Mouse (Mus musculus): ENCODE measurements at regions not wholly inside any gene's neighbourhood (a gene's known extent, or its start where the extent isn't known, plus 50 kb on each side); places are given as distances from the start of the nearest gene placed in this dataset.

GRCm38 (mm10) chr4:71230497-71230872 is 527.3 kb downstream of the Gm11232 start:
- no peaks in the 10 kb centered on the region for H3K27me3 ChIP-seq (ENCODE audit: control insufficient read depth in 1 of 2, insufficient read depth in 2 of 2, low read length in 2 of 2)
- peaks cover 0 to 5% of the 10 kb centered on the region in 2 experiments; a peak in 2 of 4 replicates for H3K4me1 ChIP-seq (ENCODE audit: control insufficient read depth in 1 of 2, insufficient read depth in 2 of 2, low read length in 2 of 2)
- peaks cover 0 to 5% of the 10 kb centered on the region in 2 experiments; a peak in 1 of 4 replicates for H3K36me3 ChIP-seq (ENCODE audit: control insufficient read depth in 1 of 2, insufficient read depth in 2 of 2, low read length in 2 of 2)
- no peak for TF ChIP-seq ZC3H11A (IDR thresholded peaks at IDR 0.05; ENCODE audit: low read depth, low read length)
- no peak overlapping the region for H3K9ac ChIP-seq (ENCODE audit: control insufficient read depth, low read depth, low read length, poor library complexity, severe bottlenecking)
- no peak for DNase-seq (ENCODE audit: low read depth, low spot score)
- no peak overlapping the region for H3K27ac ChIP-seq (ENCODE audit: control insufficient read depth, low read depth, low read length)
- H3K9me3 ChIP-seq (replicated peaks; ENCODE audit: insufficient read depth, low read length), result no peaks in the 10 kb centered on the region
- H3K79me2 ChIP-seq (ENCODE audit: control insufficient read depth, insufficient read depth, low read length, poor library complexity), result no peaks in the 10 kb centered on the region
- no peak overlapping the region for H3K4me3 ChIP-seq (ENCODE audit: control insufficient read depth in 1 of 2, insufficient read depth in 1 of 2, low read depth in 2 of 2, low read length in 2 of 2)

- H3K36me3 ChIP-seq (ENCODE audit: control insufficient read depth in 1 of 2, insufficient read depth in 2 of 2, low read length in 2 of 2), result peaks cover 0 to 5% of the 10 kb centered on the region in 2 experiments; a peak in 1 of 4 replicates
- H3K79me2 ChIP-seq (ENCODE audit: control insufficient read depth, insufficient read depth, low read length, poor library complexity), result no peaks in the 10 kb centered on the region
- peaks cover 0 to 5% of the 10 kb centered on the region in 2 experiments; a peak in 2 of 4 replicates for H3K4me1 ChIP-seq (ENCODE audit: control insufficient read depth in 1 of 2, insufficient read depth in 2 of 2, low read length in 2 of 2)
- H3K27me3 ChIP-seq (ENCODE audit: control insufficient read depth in 1 of 2, insufficient read depth in 2 of 2, low read length in 2 of 2), result no peaks in the 10 kb centered on the region
- no peaks in the 10 kb centered on the region for H3K9me3 ChIP-seq (replicated peaks; ENCODE audit: insufficient read depth, low read length)
- H3K4me3 ChIP-seq (ENCODE audit: control insufficient read depth in 1 of 2, insufficient read depth in 1 of 2, low read depth in 2 of 2, low read length in 2 of 2), result no peak overlapping the region
- H3K9ac ChIP-seq (ENCODE audit: control insufficient read depth, low read depth, low read length, poor library complexity, severe bottlenecking), result no peak overlapping the region
- no peak for DNase-seq (ENCODE audit: low read depth, low spot score)
- no peak overlapping the region for H3K27ac ChIP-seq (ENCODE audit: control insufficient read depth, low read depth, low read length)
- no peak for TF ChIP-seq UBTF (IDR thresholded peaks at IDR 0.05; ENCODE audit: borderline replicate concordance, insufficient read depth, low read depth, low read length)
- TF ChIP-seq ETS1 (IDR thresholded peaks at IDR 0.05; ENCODE audit: low read depth, low read length), result 0 out of 2 replicates have a peak, but pooled peaks have one; percentile 23
- TF ChIP-seq EP300 (IDR thresholded peaks at IDR 0.05; ENCODE audit: low read depth in 1 of 2, low read length in 2 of 2), result 0 out of 4 replicates have a peak, but pooled peaks of 1 of the 2 experiments have one; percentile 14
- no peak for TF ChIP-seq NELFE (IDR thresholded peaks at IDR 0.05; ENCODE audit: low read depth, low read length)
- no peak for TF ChIP-seq RCOR1 (IDR thresholded peaks at IDR 0.05; ENCODE audit: low read depth, low read length)
- TF ChIP-seq ZMIZ1 (IDR thresholded peaks at IDR 0.05; ENCODE audit: low read depth, low read length), result no peak
Observed at GRCm38 (mm10) chr4:71229796-71230496, 527.8 kb downstream of the Gm11232 start.

- TF ChIP-seq ZKSCAN1 (IDR thresholded peaks at IDR 0.05; ENCODE audit: low read depth, low read length), result no peak
- peak; percentile 60; the same call in 1 of the 2 replicates for TF ChIP-seq RCOR1 (IDR thresholded peaks at IDR 0.05; ENCODE audit: low read depth, low read length)
- peak; percentile 68 for TF ChIP-seq USF1 (IDR thresholded peaks at IDR 0.05; ENCODE audit: low read depth, low read length)
- TF ChIP-seq MAX (IDR thresholded peaks at IDR 0.05; ENCODE audit: low read length), result no peak
- TF ChIP-seq ZC3H11A (IDR thresholded peaks at IDR 0.05; ENCODE audit: low read depth, low read length), result no peak
- TF ChIP-seq GATA1 (IDR thresholded peaks at IDR 0.05; ENCODE audit: low read depth, low read length), result peak; percentile 86
- 0 out of 2 replicates have a peak, but pooled peaks have one; percentile 47 for TF ChIP-seq TCF12 (IDR thresholded peaks at IDR 0.05; ENCODE audit: low read depth, low read length)
- no peak for TF ChIP-seq KAT2A (conservative IDR thresholded peaks at IDR 0.05; ENCODE audit: low read depth, low read length)
- TF ChIP-seq EP300 (IDR thresholded peaks at IDR 0.05; ENCODE audit: low read depth in 1 of 2, low read length in 2 of 2), result peak; percentile 82
- TF ChIP-seq MYB (IDR thresholded peaks at IDR 0.05; ENCODE audit: low read depth, low read length), result peak; percentile 35; the same call in 1 of the 2 replicates
- TF ChIP-seq BHLHE40 (IDR thresholded peaks at IDR 0.05; ENCODE audit: borderline replicate concordance, low read depth, low read length), result 0 out of 2 replicates have a peak, but pooled peaks have one; percentile 17
- TF ChIP-seq JUND (IDR thresholded peaks at IDR 0.05; ENCODE audit: low read depth, low read length), result peak; percentile 75; the same call in 1 of the 2 replicates
- peak; percentile 92 for TF ChIP-seq ETS1 (IDR thresholded peaks at IDR 0.05; ENCODE audit: low read depth, low read length)
- H3K27ac ChIP-seq (ENCODE audit: control insufficient read depth, low read depth, low read length), result no peak overlapping the region
Observed at GRCm38 (mm10) chr4:71226653-71227052, 531.1 kb downstream of the Gm11232 start.

More at GRCm38 (mm10) chr4:71226653-71227052, 531.1 kb downstream of the Gm11232 start:
- Histone ChIP-seq H3K9me3 (replicated peaks; ENCODE audit: insufficient read depth, low read length) (no peaks in the 10 kb centered on the region), H3K36me3 (ENCODE audit: control insufficient read depth in 1 of 2, insufficient read depth in 2 of 2, low read length in 2 of 2) (peaks cover 0 to 5% of the 10 kb centered on the region in 2 experiments; a peak in 1 of 4 replicates), H3K79me2 (ENCODE audit: control insufficient read depth, insufficient read depth, low read length, poor library complexity) (no peaks in the 10 kb centered on the region), H3K4me3 (ENCODE audit: control insufficient read depth in 1 of 2, insufficient read depth in 1 of 2, low read depth in 2 of 2, low read length in 2 of 2) (no peak overlapping the region), H3K27me3 (ENCODE audit: control insufficient read depth in 1 of 2, insufficient read depth in 2 of 2, low read length in 2 of 2) (no peaks in the 10 kb centered on the region), H3K9ac (ENCODE audit: control insufficient read depth, low read depth, low read length, poor library complexity, severe bottlenecking) (no peak overlapping the region), H3K4me1 (ENCODE audit: control insufficient read depth in 1 of 2, insufficient read depth in 2 of 2, low read length in 2 of 2) (peaks cover 0 to 5% of the 10 kb centered on the region in 2 experiments; a peak in 2 of 4 replicates)
- DNase-seq (ENCODE audit: low read depth, low spot score), result peak; percentile 62

Measured in MEL (cell line).